Mouse (Mus musculus): ENCODE data around the gene Prl.

DNA sequence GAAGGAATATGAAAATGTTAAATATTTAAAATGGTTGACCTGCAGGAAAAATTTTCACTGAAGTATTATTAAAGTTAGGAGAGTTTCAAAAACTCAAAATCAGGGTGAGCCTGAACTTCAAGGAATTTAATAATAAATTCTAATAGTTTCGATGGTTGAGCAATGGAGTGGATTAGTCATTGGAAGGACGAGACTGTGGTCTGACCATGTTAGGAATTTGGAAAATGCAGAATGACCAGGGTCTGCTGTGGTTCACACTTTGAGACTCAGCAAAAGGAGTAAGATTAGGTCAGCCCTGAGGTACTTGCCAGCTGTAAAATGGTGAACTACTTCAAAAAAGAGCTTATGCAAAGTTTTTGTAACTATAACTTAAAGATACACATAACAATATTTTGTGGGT lies 24.4 kb upstream of the Prl start:
- TF ChIP-seq EP300 (IDR thresholded peaks at IDR 0.05; ENCODE audit: low read depth) (no peak), CTCF (IDR thresholded peaks at IDR 0.05; ENCODE audit: low read depth) (no peak)

Measured in liver, embryonic 14.5 days (tissue).